Mouse (Mus musculus) thymus, postnatal 25 days (tissue): ENCODE results near the gene Zfp619.
A peak's percentile ranks its signal among the peaks of the same experiment; 100 is the strongest.
"Not testable (repeated sequence)": the region's sequence is repeated elsewhere in the genome, so short reads cannot be mapped to it uniquely, and the experiment has no call there.

Source experiments
- DNase-seq: peaks from one replicate; pipeline ENCODE4 v3.0.0; 2022

Gene Zfp619

DNA sequence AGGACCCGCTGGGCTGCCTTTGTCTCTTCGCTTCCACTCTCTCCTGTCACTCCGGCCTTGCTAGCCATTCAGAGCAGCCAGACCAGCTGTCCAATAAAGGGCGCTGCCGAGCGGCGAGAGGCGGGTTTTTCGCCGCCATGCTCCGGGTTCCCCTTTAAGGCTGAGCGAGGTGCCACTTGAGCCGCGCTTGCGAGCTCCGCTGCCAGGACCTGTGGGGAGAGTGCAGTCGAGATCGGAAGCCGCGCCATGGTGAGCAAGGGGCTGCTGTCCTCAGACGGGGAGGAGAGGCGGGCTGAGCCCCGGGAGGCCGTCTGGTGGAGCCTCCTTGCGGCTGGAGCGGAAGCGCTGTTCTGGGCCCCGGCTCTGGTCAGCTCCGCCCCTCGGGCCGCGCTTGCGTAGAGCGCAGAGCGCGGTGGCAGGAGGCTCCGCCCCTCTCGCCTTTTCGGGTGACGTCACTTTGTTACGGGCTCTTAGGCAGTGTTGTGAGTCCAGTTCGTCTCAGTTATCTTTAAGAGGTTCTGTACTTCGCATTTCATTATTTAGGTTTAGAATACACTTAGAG is at the start of gene Zfp619:
Gene Zfp619 (plus strand): TSS at position 151 of the 562 bp plus-strand sequence.
- peak; percentile 93 for DNase-seq

DNA sequence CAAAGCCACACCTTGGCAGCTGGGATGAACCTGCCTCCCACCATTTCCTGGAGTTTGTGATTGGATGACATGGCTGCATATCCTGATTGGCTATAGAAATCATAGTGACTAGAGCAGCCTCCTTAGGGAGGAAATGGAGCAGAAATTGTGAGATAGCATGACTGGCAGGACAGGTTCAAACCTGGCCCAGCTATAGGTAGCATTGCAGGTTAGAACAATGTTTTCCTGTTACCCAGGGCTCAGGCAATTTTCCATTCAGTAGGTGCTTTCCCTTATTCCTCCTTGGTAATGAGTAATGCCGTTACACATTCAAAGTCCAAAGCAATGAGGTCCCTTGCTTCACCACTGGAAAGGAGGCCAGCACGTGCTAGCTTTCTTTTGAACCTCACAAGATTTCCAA is 38.6 kb upstream of the Zfp619 start:
- DNase-seq = no peak

DNA sequence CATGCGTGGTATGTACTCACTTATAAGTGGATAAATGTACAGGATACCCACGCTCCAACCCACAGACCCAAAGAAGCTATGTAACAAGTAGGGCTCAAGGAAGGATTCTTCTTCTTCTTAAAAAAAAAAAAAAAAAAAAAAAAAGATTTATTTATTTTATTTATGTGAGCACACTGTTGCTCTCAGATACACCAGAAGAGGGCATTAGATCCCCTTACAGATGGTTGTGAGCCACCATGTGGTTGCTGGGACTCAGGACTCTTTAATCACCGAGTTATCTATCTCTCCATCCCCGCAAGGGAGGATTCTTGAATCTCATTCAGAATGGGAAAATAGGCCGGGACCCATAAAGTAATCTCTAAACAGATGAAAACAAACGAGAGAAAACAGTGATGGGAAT is 33.2 kb upstream of the Zfp619 start:
- DNase-seq = no peak

DNA sequence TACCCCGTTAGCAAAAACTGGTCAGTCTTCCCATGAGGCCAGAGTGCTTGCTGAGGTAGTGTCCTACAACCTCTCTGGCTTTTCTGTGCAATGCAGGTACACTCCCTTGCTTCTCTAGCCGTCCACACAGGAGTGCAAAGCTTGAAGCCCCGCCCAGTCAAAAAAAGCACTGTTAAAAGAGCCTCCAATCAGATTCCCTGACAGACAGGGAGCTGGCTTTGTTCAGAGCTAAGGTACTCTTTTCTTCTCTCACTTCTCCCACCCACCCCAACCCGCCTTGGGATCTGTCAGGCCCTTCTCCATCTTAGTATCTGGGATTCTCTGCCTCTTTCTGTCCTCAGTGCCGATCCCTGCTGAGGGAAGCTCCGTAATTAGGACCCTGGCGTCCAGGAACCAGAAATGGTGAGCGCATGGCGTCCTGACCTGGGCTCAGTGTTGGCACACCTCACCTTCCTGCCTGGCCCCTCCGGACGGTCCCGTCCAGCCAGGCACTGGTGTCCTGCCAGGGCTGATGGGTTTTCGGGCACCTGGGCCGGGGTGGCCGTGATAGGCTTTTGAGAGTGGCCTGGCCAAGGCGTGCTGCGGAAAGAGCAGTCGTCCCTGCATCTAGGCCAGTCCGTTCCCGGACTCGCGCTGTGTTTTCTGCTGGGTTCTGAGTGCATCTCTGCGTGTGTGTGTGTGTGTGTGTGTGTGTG is 30.3 kb upstream of the Zfp619 start:
- no peak for DNase-seq

DNA sequence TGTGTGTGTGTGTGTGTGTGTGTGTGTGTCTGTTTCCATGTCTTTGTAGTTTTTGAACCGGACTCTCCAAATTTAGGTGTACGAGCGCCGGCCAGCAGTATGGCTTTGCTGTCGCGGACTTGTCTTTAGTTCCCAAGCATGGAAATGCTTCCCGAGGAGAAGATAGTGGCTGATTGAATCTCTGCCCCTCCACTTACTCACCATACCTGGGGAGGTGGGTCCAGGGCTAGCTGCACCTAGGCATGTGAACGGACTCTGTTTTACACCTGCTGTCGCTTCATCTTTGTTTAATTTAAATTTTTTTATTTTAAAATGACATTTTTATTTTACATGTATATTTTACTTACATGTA is 29.7 kb upstream of the Zfp619 start:
- DNase-seq = no peak

DNA sequence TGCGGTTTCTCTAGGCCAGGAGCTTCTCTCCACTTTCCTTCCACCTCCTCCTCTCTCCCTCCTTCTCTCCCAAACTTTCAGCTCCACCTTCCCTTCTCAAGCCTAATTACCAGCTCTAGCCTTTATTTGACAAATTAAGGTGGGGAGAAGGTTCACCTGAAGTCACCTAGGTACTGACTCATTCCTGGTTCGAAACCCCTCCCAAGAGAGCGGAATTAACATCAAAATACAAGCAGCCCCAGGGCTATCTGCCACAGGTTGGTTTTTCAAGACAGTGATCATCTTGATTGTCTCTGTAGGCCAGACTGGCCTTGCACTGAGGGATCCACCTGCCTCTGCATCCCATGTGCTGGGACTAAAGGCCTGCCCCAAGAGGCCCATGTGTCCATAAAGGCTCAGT is 22.9 kb upstream of the Zfp619 start:
- DNase-seq = no peak

DNA sequence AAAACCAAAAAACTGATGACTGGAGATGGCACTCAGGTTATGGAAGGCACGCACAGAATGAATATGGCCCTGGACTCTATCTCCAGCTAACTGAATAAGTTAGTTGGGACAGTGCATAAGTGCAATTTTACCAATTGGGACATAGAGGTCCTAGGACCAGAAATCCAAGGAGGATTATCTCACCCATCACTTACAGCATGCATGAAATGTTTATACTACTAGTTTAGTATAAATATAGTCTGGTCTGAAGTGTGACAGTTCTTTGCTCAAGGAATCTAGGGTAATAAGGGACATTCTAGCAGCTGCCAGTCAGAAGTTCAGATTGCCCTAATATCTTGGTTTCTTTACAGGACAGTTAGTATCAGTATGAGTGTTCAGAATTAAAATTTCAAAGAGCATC is 13.5 kb upstream of the Zfp619 start:
- DNase-seq = no peak

DNA sequence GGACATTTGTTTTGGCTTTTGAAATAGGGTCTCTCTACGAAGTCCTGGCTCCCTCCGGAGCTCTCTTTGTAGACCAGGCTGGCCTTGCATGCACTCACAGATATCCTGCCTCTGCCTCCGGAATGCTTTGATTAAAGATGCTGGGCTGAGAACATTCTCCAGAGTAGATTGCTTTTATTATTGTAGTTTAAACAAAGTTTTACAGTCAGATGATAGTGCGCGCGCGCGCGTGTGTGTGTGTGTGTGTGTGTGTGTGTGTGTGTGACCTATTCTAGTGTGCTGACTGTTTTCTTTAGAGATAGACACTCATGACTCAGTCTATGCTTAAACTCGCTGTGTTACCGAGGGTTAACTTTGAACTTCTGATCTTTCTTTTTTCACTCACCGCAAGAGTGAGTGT is 796 bp downstream of the Zfp619 start:
- peak; percentile 6 for DNase-seq

DNA sequence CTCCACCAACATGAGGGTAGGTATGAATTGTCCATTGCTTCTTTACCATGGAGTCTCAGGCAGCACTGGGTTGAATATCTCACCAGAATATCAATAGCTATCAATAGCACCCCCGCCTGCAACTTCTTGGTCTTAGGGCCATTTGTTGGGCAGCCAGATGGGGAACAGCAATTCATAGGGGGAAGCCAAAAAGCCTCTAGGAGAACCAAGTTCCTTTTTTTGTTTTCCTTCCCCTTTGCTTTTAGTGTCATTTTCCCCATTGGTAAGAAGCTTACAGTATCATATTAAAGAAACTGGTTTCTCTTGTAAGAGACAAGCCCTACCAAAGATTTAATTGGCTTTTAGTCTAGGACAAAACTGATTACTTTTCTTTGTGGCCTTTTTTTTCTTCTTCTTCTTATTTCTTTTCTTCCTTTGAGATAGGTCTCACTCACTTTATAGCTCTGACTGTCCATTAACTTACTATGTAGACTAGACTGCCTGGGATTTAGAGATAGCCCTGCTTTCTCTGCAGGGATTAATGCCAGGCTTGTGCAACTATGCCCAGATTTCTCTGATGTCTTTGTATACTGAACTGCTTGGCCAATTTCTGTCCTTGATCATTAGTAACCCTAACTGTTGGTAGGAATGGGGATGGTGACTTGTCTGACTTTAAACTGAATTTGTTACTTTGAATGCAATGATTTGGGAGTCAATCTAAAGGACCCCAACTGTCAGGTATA is 6.3 kb downstream of the Zfp619 start:
- DNase-seq = no peak

DNA sequence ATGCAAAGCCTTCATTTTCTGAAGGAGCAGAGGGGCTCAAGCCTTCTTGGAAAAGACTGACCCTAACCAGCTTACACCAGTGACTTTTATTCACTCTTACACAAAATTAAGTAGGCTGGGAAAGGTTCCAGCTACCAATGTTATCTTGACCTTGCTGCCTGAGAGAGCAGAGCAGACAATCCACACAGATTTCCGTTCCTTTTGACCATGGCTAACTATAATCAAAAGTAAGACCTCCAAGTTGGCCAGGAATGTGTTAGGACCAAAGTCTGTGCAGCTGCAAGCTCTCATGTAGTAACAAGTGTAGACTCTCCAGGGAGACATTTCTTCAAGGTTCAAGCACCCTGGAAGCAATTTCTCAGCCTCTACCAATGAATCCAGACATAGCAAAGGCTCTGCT is 25.6 kb downstream of the Zfp619 start:
- no peak for DNase-seq

DNA sequence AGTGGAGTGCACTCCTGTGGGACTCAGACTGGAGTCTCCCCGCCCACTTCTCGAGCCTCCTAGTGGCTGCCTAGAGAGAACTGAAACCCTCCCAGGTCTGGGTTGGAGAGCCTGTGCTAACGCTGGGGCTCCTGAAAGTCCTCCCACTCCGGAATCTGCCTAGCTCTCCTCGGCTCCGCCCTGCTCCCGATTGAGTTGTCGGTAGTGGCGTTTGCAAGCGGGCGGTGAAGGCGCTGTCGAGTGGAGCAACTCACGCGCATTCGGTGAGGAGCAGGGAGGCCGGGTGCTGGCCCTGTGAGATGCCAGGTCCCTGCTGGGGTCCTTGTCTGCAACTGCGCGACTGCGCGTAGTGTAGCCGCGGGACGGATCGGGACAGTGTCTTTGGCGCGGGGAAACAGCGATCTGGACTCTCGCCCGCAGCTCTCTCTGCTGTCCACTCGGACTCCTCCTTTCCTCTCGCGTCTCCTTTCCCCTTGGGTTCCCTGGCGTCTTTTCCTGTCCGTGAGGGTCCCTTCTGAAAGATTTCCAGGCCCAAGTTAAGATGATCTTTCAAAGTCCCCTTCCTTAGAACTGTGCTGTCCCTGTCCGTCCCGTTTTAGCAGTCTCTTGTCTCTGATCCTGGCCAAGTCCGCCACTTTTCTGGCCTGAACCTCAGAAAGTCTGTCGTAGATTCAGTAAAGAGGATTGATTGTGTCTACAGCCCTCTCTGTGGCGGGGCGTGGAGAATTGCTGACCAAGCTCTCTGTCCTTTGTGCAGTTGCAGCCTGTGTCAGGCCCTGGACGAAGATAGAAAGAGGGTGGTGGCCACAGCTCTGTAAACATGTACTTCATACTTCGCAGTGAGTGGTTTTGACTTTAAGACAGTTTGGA is 26.9 kb downstream of the Zfp619 start:
- peak; percentile 60 for DNase-seq

DNA sequence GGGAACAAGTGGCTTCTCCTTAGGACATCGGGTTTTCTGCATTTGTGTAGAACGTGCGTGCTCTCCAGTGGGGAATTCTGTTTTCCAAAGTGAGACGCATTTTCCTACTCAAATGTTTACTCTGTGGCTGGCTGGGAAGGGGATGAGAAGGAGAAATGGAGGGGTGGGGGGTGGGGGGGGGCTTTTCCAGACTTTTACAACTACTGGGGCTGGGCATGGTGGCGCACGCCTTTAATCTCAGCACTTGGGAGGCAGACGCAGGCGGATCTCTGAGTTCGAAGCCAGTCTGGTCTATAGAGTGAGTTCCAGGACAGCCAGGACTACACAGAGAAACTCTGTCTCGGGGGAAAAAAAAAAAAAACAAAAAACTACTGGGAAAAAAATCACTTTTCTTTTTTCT is 27.6 kb downstream of the Zfp619 start:
- no peak for DNase-seq

DNA sequence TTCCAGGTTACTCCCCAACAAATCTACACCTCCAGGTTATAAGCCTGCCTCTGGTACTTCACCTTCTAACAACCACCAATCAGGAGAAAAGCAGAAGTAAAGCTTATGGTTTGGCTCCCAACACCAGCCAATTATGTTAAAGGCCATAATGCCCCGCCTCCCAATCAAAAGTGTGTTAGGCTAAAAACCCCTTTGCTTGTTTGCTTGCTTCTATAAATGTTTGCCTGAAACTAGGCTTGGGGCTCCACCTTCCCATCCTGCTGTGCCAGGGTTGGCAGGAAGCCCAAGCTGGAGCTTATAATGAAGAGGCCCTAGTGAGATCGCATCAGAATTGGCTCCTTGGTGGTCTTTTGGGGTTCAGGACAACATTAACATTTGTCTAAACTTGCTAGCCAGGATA is 31.8 kb downstream of the Zfp619 start:
- no peak for DNase-seq

DNA sequence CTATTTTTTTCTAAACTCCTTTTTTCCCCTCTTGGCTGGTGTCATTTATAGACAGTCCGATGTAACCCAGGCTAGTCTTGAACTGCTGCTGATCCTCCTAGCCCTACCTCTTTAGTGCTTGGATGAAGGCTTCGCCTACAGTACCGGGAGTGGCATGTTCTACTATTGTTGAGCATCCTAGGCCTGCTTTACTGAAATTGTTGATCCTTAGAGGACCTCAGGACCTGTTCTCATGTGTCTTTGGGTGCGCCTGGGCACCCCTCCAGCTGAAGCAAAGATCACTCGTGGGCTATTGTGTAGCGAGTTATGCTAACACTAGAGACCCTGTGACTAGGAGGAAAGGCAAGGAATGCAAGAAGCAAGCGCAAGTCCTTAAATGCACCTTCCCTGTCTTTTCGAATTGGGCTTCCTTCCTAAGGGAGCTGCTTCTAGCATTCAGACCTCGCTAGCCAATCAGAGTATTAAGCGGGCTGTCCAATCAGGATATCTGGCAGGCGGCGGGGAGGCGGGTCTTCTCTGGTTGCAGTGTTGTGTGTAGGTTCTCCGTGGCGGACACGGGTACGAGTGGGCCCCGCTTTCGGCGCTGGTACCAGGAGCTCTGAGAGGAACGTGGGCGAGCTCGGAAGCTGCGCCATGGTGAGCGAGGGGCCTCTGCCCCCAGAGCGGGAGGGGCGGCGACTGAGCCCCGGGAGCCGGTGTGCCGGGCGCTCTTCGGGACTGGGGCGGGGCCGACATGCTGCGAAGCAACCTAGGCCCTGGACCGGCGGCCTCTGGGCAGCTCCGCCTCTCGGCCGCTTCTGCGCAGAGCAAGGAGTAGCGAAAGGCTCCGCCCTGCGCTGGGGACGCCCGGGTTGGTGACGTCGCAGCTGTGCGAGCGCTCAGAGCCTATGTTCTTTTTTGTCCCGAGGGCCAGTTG is 34.7 kb downstream of the Zfp619 start:
- peak; percentile 95 for DNase-seq

DNA sequence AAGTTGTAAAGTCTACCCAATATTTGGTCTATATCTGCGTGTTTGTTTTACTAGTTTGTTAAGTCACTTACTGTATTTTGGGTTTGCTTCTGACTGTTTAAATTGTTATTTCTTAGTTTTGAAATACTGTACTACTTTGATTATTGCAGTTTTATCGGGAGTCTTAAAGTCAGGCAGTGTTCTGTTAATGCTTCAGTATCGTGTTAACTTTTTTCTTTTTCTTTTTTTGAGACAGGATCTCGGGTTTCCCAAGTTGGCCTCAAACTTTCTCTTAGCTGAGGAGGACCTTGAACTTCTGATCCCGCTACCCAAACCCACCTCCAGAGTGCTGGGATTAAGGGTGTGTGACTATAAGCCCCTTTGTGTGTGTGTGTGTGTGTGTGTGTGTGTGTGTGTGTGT is 35.4 kb downstream of the Zfp619 start:
- no peak for DNase-seq

DNA sequence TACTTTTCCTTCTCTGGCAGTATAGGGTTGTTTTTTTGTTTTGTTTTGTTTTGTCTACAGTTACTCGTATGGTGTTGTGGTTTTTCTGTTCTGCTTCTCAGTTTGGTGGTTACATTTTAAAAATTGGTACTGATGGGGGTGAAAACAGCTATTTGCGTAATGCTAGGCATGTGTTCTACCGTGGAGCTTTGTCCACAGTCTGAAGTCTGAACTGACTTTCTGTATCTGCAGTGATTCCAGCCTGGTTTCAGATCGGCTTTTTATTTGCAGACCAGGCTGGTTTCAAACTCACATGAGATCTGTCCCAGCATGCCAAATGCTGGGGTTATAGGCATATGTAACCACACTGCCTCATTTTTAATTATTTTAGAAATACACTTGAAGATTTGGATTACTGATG is 36.3 kb downstream of the Zfp619 start:
- DNase-seq = no peak

DNA sequence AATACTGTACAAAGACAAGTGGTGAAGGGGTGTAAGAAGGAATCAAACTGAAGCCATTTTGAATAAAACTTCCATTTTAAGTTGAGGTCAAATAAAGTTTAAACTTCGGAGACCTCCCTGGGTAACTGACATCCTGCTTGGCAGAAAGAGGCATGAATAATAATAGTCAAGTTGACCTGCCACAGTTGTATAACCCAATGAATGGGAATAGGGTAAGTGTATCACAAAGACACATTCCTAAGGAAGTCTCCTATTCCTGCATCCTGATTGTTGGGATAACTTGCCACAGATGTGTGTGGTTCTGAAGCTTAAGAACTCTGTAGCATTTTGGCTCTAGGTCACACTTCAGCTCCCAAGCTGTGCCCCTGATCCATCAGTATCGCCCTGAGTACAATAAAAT is 62.5 kb downstream of the Zfp619 start:
- DNase-seq = no peak

DNA sequence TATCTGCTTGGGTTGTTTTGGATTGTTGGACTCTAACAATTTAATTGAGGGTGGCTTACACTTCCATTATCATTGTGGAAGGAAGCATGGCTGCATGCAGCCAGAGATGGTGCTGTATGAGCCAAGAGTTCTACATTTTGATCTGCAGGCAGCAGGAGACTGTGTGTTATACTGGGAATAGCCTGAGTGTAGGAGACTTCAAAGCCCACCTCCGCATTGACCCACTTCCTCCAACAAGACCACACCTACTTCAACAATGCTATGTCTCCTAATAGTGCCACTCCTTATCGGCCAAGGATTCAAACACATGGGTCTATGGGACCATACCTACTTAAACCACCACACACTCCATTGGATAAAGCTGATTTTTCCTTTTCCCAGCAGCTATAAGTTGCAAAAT is 63.0 kb downstream of the Zfp619 start:
- no peak for DNase-seq

DNA sequence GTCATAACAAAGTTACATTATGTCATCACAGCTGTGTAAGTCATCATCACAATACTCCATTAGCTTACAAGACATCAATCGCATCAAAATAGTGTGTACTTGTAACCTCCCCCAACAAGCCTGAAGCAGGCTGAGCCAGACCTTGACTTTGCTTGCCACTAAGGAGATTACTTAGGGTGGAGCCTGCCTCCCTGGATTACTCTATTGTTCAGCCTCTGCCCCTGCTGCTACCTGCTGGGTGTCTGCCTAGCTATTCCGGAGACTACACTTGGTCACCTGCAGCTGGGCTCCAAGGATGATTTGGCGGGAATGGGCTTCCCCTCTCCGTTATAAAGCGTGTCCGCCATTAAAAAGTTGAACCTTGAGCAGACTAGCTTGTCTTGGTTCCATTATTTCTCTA is 69.3 kb downstream of the Zfp619 start:
- not testable (repeated sequence) for DNase-seq

DNA sequence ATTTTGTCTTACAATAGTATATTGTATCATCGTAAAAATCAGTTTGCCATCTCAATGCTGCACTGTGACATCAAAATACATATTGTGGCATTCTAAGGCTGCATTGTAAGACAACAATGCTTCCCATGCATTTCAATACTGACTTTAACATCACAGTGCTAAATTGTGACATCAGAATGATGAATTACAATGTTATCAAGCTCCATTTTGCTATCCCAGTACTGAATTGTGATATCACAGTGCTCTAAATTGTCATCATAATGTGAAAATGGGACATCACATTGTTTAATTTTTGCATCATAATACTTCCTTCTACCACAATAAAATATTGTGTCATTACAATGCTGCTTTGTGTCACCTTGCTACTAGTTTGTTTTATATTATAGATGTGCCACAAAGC is 70.5 kb downstream of the Zfp619 start:
- no peak for DNase-seq

DNA sequence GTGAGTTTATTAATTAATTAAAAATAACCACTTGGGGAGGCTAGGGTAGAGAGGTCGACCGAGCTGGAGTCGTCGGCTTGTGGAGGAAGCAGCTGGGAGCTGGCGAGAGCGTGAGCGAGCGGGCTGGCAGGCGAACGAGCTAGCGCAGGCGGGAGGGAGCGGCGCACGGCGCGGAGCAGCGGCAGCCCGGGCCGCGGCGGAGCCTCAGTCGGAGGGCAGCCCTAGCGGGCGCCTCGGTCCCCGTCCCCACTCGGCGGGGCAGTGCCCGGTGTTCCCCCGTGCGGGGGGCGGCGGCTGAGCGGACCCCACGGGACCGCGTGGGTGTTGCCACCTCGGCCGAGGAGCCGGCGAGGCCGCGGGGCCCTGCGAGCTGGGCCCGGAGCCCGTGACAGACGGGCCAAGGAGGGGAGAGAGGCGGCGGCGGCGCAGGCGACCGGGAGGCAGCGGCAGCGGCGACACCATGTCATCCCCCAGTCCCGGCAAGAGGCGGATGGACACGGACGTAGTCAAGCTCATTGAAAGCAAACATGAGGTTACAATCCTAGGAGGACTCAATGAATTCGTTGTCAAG is 71.0 kb downstream of the Zfp619 start:
- peak; percentile 3 for DNase-seq

DNA sequence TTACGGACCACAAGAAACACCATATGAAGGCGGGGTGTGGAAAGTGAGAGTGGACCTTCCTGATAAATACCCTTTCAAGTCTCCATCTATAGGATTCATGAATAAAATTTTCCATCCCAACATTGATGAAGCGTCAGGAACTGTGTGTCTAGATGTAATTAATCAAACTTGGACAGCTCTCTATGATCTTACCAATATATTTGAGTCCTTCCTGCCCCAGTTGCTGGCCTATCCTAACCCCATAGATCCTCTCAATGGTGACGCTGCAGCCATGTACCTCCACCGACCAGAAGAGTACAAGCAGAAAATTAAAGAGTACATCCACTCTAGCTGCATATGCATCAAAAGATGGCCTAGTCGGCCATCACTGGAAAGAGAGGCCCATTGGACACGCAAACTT is 71.5 kb downstream of the Zfp619 start:
- DNase-seq = not testable (repeated sequence)
